Mouse (Mus musculus) forebrain, embryonic 11.5 days (tissue): ENCODE data around the gene Slco2a1. TPM values are rescaled to one million over a fixed set of nuclear protein-coding genes. Genes with fewer than 3 reads are reported as not detected.

ENCODE experiments used
- ATAC-seq: fragments of 200-750 bp; cut with Nextera tagmentation; replicated peaks from 2 replicates; pipeline ENCODE4 v1.8.0; 2017; ENCODE audit warnings: moderate TSS enrichment; ENCODE audit not compliant: low FRiP score
- DNase-seq: peaks from one replicate; pipeline ENCODE4 v3.0.0-alpha.2; 2017; ENCODE audit warnings: low spot score
- H3K27ac ChIP-seq: fragments of 300-500 bp; sonication (generic); 2 replicates; pipeline ENCODE4 v1.5.1; 2014; ENCODE audit warnings: low read depth, low read length
- H3K27me3 ChIP-seq: fragments of 300-500 bp; sonication (generic); 2 replicates; pipeline ENCODE4 v1.6.1; 2014; ENCODE audit warnings: mild to moderate bottlenecking, low read length, mixed read lengths; ENCODE audit not compliant: control insufficient read depth, insufficient read depth
- H3K36me3 ChIP-seq: fragments of 300-500 bp; sonication (generic); 2 replicates; pipeline ENCODE4 v1.6.1; 2014; ENCODE audit warnings: mild to moderate bottlenecking, low read length, moderate library complexity, mixed read lengths; ENCODE audit not compliant: control insufficient read depth, insufficient read depth
- H3K4me1 ChIP-seq: fragments of 300-500 bp; sonication (generic); replicated peaks from 2 replicates; pipeline ENCODE4 v1.6.1; 2014; ENCODE audit warnings: low read length, mixed read lengths; ENCODE audit not compliant: control insufficient read depth, insufficient read depth
- H3K4me2 ChIP-seq: fragments of 300-500 bp; sonication (generic); 2 replicates; pipeline ENCODE4 v1.6.1; 2014; ENCODE audit warnings: low read depth, mild to moderate bottlenecking, low read length, moderate library complexity, mixed read lengths; ENCODE audit not compliant: severe bottlenecking
- H3K4me3 ChIP-seq: fragments of 300-500 bp; sonication (generic); 2 replicates; pipeline ENCODE4 v1.5.1; 2014; ENCODE audit warnings: low read depth, low read length
- H3K9ac ChIP-seq: fragments of 300-500 bp; sonication (generic); 2 replicates; pipeline ENCODE4 v1.6.1; 2014; ENCODE audit warnings: low read length
- H3K9me3 ChIP-seq: fragments of 300-500 bp; sonication (generic); 2 replicates; pipeline ENCODE4 v1.6.1; 2016; ENCODE audit warnings: low read length, mixed read lengths; ENCODE audit not compliant: control insufficient read depth
- WGBS: fragments of 180-500 bp; shearing (Covaris S2); extraction: QIAGEN DNeasy Blood & Tissue Kit; methylation state at CpG from one replicate; pipeline ENCODE4 v1.1.7; 2014; 5-methylcytosine and 5-hydroxymethylcytosine counted together
- polyA plus RNA-seq: library from polyadenylated mRNA; unstranded; fragments of >200 nt; fragmentation: Nextera tagmentation; extraction: Ambion mirVana; gene quantifications from 2 replicates; pipeline ENCODE4 v1.2.1, GENCODE M21; 2014

Gene Slco2a1
- polyA plus RNA-seq, 1 experiment from 2014 or later, result 0.55 TPM

- Histone ChIP-seq H3K9me3 (no peaks in the 10 kb centered on the region), H3K4me2 (no peak overlapping the region), H3K27me3 (no peaks in the 10 kb centered on the region), H3K4me1 (no peaks in the 10 kb centered on the region), H3K36me3 (no peaks in the 10 kb centered on the region), H3K9ac (no peak overlapping the region), H3K4me3 (no peak overlapping the region), H3K27ac (no peak overlapping the region)
- ATAC-seq (no peak), DNase-seq (no peak)
- WGBS, result 82% methylated on average over 8 of the region's 8 CpGs
These were observed 48.5 kb downstream of the Slco2a1 start for GRCm38 (mm10) chr9:103036971-103037391.

- DNase-seq (no peak), ATAC-seq (no peak)
- 84% methylated on average over 2 of the region's 2 CpGs for WGBS
- Histone ChIP-seq H3K4me3 (no peak overlapping the region), H3K9me3 (no peaks in the 10 kb centered on the region), H3K4me2 (no peak overlapping the region), H3K9ac (no peak overlapping the region), H3K27ac (no peak overlapping the region), H3K4me1 (no peaks in the 10 kb centered on the region), H3K36me3 (no peaks in the 10 kb centered on the region), H3K27me3 (no peaks in the 10 kb centered on the region)
These were observed 49.8 kb downstream of the Slco2a1 start for GRCm38 (mm10) chr9:103038266-103038665.

GRCm38 (mm10) chr9:103038705-103039104 lies 50.2 kb downstream of the Slco2a1 start:
- DNase-seq (no peak), ATAC-seq (no peak)
- Histone ChIP-seq H3K9ac (no peak overlapping the region), H3K36me3 (no peaks in the 10 kb centered on the region), H3K4me2 (no peak overlapping the region), H3K9me3 (no peaks in the 10 kb centered on the region), H3K4me1 (no peaks in the 10 kb centered on the region), H3K27me3 (no peaks in the 10 kb centered on the region), H3K4me3 (no peak overlapping the region), H3K27ac (no peak overlapping the region)
- WGBS, result 87% methylated on average over 7 of the region's 7 CpGs

GRCm38 (mm10) chr9:103040581-103040980 lies 52.1 kb downstream of the Slco2a1 start:
- H3K27me3 ChIP-seq, result no peaks in the 10 kb centered on the region

GRCm38 (mm10) chr9:103045406-103045805 lies 56.9 kb downstream of the Slco2a1 start:
- DNase-seq, result no peak
- no peak overlapping the region for H3K4me3 ChIP-seq
- no peaks in the 10 kb centered on the region for H3K9me3 ChIP-seq
- no peaks in the 10 kb centered on the region for H3K27me3 ChIP-seq
- H3K27ac ChIP-seq, result no peak overlapping the region
- H3K9ac ChIP-seq, result no peak overlapping the region
- 80% methylated on average over 1 of the region's 1 CpGs for whole genome bisulfite sequencing
- H3K4me1 ChIP-seq, result no peaks in the 10 kb centered on the region
- no peak overlapping the region for H3K4me2 ChIP-seq
- no peaks in the 10 kb centered on the region for H3K36me3 ChIP-seq
- no peak for ATAC-seq

More at GRCm38 (mm10) chr9:103040581-103040980, 52.1 kb downstream of the Slco2a1 start:
- ATAC-seq (no peak), DNase-seq (no peak)
- Histone ChIP-seq H3K4me1 (no peaks in the 10 kb centered on the region), H3K4me2 (no peak overlapping the region), H3K9me3 (no peaks in the 10 kb centered on the region), H3K4me3 (no peak overlapping the region), H3K36me3 (no peaks in the 10 kb centered on the region), H3K27ac (no peak overlapping the region), H3K9ac (no peak overlapping the region)
- 89% methylated on average over 2 of the region's 2 CpGs for WGBS

- ATAC-seq (no peak), DNase-seq (no peak)
- Histone ChIP-seq H3K27me3 (no peaks in the 10 kb centered on the region), H3K36me3 (no peaks in the 10 kb centered on the region), H3K27ac (no peak overlapping the region), H3K4me3 (no peak overlapping the region), H3K9ac (no peak overlapping the region), H3K4me2 (no peak overlapping the region), H3K9me3 (no peaks in the 10 kb centered on the region), H3K4me1 (no peaks in the 10 kb centered on the region)
- 86% methylated on average over 7 of the region's 7 CpGs for WGBS
These were observed 60.6 kb downstream of the Slco2a1 start for GRCm38 (mm10) chr9:103049049-103049511.

GRCm38 (mm10) chr9:103053829-103054228 lies 65.3 kb downstream of the Slco2a1 start:
- Histone ChIP-seq H3K4me3 (no peak overlapping the region), H3K9ac (no peak overlapping the region), H3K27me3 (no peaks in the 10 kb centered on the region), H3K27ac (no peak overlapping the region), H3K4me1 (no peaks in the 10 kb centered on the region), H3K4me2 (no peak overlapping the region), H3K36me3 (no peaks in the 10 kb centered on the region), H3K9me3 (no peaks in the 10 kb centered on the region)
- 76% methylated on average over 7 of the region's 7 CpGs for WGBS
- DNase-seq, result no peak
- no peak for ATAC-seq

GRCm38 (mm10) chr9:103055061-103055460 lies 66.5 kb downstream of the Slco2a1 start:
- no peaks in the 10 kb centered on the region for H3K9me3 ChIP-seq
- no peaks in the 10 kb centered on the region for H3K27me3 ChIP-seq
- no peaks in the 10 kb centered on the region for H3K36me3 ChIP-seq
- DNase-seq (no peak), ATAC-seq (no peak)
- H3K4me2 ChIP-seq, result no peak overlapping the region
- no peak overlapping the region for H3K4me3 ChIP-seq
- 71% methylated on average over 11 of the region's 11 CpGs for WGBS
- H3K27ac ChIP-seq, result no peak overlapping the region
- no peak overlapping the region for H3K9ac ChIP-seq
- H3K4me1 ChIP-seq, result no peaks in the 10 kb centered on the region

GRCm38 (mm10) chr9:103056164-103056563 lies 67.7 kb downstream of the Slco2a1 start:
- no peaks in the 10 kb centered on the region for H3K36me3 ChIP-seq
- H3K4me3 ChIP-seq, result no peak overlapping the region
- H3K27me3 ChIP-seq, result no peaks in the 10 kb centered on the region
- H3K27ac ChIP-seq, result no peak overlapping the region
- H3K9me3 ChIP-seq, result no peaks in the 10 kb centered on the region
- no peaks in the 10 kb centered on the region for H3K4me1 ChIP-seq
- ATAC-seq (no peak), DNase-seq (no peak)
- no peak overlapping the region for H3K4me2 ChIP-seq
- 85% methylated on average over 5 of the region's 5 CpGs for WGBS
- H3K9ac ChIP-seq, result no peak overlapping the region
